Mouse (Mus musculus): ENCODE results near the gene Cog1. TPM values are rescaled to one million over a fixed set of nuclear protein-coding genes. Genes with fewer than 3 reads are reported as not detected.

Cog1 gene
- polyA plus RNA-seq, 1 experiment, result 37.7 TPM

DNA sequence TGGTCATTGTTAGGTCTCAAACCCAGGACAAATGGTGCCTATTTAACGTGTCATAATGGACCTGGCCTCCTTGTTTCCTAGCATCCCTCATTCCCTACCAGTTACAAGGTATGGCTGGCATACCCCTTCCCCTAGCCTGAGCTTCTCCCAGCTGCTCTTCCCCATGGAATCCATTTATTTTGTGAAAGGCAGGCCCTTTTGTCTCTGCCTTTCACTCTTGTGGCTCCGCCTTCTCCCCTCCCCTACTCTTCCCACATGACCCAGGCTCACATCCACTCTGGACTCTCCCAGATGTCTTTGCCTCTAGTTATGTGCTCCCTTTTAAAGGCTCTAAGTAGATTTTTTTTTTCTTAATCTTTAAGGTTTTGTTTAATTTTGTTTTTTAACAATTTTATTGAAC is 38.1 kb downstream of the Cog1 start:
- DNase-seq (ENCODE audit: low read depth, low spot score), result no peak
- 75% methylated on average over 2 of the region's 2 CpGs for WGBS

DNA sequence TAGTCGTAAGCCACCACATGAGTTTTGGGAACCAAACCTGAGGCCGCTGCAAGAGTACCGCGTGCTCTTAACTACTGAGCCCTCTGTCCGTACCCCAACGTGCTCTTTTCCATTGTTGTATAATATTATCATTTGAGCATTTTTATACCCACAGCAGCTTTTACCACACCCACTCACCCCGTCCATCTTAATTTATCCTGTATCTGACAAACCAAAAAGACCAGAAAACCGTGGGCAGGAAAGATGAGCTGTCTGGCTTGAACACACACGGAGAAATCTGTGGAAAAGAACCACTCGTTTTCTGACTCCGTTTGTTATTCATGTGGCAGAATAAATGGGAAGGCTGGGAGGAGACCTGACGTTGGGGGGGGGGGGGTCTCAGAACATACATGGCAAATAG is 41.5 kb downstream of the Cog1 start:
- WGBS, result 91% methylated on average over 12 of the region's 12 CpGs
- DNase-seq (ENCODE audit: low read depth, low spot score), result no peak

GRCm38 (mm10) chr11:113691318-113691717 is 42.3 kb downstream of the Cog1 start:
- DNase-seq (ENCODE audit: low read depth, low spot score), result no peak
- 50% methylated on average over 5 of the region's 5 CpGs for WGBS

DNA sequence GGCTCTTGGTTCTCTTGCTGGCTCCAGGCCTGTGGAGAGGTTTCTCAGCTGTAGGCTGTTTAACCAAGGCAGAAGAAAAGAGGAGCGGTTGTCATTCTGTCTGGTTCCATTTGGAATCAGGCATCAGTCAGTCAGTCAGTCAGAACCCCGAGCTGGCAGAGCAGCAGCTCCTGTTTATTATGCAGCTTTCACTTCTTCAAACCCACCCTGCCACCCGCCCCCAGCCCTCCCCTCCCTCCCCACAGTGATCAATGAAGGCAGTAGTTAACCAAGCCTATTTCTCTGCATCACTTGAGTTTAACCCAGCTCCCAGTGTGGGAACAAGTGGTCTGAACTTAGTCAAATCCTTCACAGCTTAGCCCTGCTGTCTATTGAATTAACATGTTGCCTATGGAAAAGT is 42.9 kb downstream of the Cog1 start:
- WGBS, result 56% methylated on average over 3 of the region's 3 CpGs
- no peak for DNase-seq (ENCODE audit: low read depth, low spot score)

- DNase-seq (ENCODE audit: low read depth, low spot score), result no peak
- WGBS, result 80% methylated on average over 5 of the region's 5 CpGs
Observed at GRCm38 (mm10) chr11:113697571-113697970, 48.6 kb downstream of the Cog1 start.

GRCm38 (mm10) chr11:113698013-113698545 is 49.1 kb downstream of the Cog1 start:
- 38% methylated on average over 12 of the region's 12 CpGs for WGBS
- no peak for DNase-seq (ENCODE audit: low read depth, low spot score)

- no peak for DNase-seq (ENCODE audit: low read depth, low spot score)
- 61% methylated on average over 7 of the region's 7 CpGs for WGBS
Observed at GRCm38 (mm10) chr11:113699643-113700042, 50.7 kb downstream of the Cog1 start.

- no peak for DNase-seq (ENCODE audit: low read depth, low spot score)
- 25% methylated on average over 5 of the region's 5 CpGs for WGBS
Observed at GRCm38 (mm10) chr11:113703758-113704157, 54.8 kb downstream of the Cog1 start.

DNA sequence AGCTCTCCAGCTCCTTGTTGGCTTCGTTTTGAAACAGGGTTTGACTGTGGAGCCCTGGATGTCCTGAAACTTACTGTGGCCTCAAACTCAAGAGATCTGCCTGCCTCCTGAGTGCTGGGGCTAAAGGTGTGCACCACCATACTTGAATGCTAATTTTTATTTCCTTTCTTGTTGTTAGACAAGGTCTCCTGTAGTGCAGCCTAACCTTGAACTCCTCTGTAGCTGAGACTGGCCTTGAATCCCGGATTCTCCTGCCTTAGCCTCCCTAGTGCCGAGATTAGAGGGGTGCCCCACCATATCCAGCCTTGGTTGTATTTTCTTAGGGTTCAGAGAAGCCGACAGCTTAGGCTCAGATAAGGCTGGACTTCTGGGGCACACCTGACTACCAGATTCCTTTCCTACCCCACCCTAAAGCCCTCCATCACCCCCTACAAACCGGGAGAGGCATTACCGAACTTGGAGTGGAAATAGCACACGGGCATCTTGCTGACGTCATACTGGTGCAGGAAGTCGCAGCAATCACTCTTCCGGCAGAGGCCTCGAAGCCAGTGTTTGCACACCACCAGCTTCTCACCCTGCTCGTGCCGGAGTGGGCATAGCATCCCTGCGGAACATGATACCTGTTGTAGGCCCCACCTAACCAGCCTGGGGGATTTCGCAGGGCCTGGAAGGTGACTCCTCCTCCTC is 57.1 kb downstream of the Cog1 start:
- WGBS, result 80% methylated on average over 15 of the region's 15 CpGs
- no peak for DNase-seq (ENCODE audit: low read depth, low spot score)

DNA sequence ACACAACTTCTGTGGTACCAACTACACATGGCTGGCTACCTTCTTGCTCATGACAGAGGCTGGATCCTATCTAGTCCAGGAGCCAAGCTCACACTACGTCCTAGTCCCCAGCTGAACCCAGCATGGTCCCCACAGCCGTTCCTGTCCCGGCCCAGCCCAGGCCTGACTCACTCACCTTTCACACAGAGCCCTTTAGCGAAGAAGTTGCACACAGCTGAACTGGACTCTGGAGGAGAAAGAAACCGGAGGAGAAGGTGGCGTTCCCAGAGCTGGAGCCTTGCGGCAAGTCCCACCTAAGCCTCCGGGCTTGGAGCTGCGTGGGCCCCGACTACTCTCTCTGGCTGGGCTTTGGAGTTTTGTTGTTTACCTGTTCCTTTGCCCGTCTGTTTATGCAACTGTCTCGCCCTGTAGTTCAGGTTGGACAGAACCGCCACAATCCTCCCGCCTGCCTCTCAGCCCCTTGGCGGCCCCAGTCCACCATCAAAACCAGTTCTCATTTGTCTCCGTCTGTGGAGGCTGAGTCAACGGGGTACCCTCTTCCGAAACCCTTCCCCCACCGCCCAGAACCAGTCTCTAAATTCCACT is 59.8 kb downstream of the Cog1 start:
- WGBS, result 70% methylated on average over 19 of the region's 19 CpGs
- no peak for DNase-seq (ENCODE audit: low read depth, low spot score)

GRCm38 (mm10) chr11:113709272-113709671 is 60.3 kb downstream of the Cog1 start:
- no peak for DNase-seq (ENCODE audit: low read depth, low spot score)
- WGBS, result 86% methylated on average over 15 of the region's 15 CpGs

- WGBS, result 36% methylated on average over 11 of the region's 11 CpGs
- DNase-seq (ENCODE audit: low read depth, low spot score), result no peak
Observed at GRCm38 (mm10) chr11:113709731-113710256, 60.8 kb downstream of the Cog1 start, which contains the start of gene Cpsf4l. Cpsf4l (minus strand) TSS chr11:113710017.

- 22% methylated on average over 10 of the region's 10 CpGs for WGBS
Observed at GRCm38 (mm10) chr11:113710257-113710777, 61.3 kb downstream of the Cog1 start.

GRCm38 (mm10) chr11:113711061-113711460 is 62.1 kb downstream of the Cog1 start:
- WGBS, result 94% methylated on average over 1 of the region's 1 CpGs
- DNase-seq (ENCODE audit: low read depth, low spot score), result no peak

More at GRCm38 (mm10) chr11:113710257-113710777, 61.3 kb downstream of the Cog1 start:
- no peak for DNase-seq (ENCODE audit: low read depth, low spot score)

- WGBS, result 67% methylated on average over 7 of the region's 7 CpGs
- no peak for DNase-seq (ENCODE audit: low read depth, low spot score)
Observed at GRCm38 (mm10) chr11:113715078-113715674, 66.2 kb downstream of the Cog1 start.

DNA sequence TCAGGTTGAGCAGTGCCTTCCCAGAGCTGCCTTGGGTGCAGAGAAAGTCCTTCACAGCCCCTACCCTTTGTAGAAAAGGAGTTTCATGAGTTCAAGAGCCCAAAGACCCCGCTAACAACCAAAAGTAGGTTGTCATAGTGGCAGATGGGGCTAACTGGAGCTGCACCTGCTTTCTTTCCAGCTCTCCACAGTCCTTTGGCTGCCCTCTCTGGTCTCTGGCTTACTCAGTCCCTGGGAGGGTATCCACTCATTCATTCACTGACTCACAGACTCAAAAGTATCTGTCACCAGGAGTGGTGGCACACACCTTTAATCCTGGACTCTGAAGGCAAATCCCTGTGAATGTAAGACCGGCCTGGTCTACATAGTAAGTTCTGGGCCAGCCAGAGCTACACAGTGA is 67.2 kb downstream of the Cog1 start:
- no peak for DNase-seq (ENCODE audit: low read depth, low spot score)
- 99% methylated on average over 2 of the region's 2 CpGs for WGBS

Measured in large intestine, adult 2 months (tissue).